Mouse (Mus musculus) intestine, embryonic 15.5 days (tissue): ENCODE measurements around the gene Cybc1. TPM values are rescaled to one million over a fixed set of nuclear protein-coding genes. Genes with fewer than 3 reads are reported as not detected.

Source experiments
- ATAC-seq: fragments of 200-750 bp; cut with Nextera tagmentation; 2 replicates; pipeline ENCODE4 v1.8.0; 2017; ENCODE audit warnings: moderate TSS enrichment, moderate library complexity
- H3K27ac ChIP-seq: fragments of 300-500 bp; sonication (generic); 2 replicates; pipeline ENCODE4 v1.5.1; 2015; ENCODE audit warnings: mild to moderate bottlenecking, inconsistent platforms
- H3K27me3 ChIP-seq: fragments of 300-500 bp; sonication (generic); replicated peaks from 2 replicates; pipeline ENCODE4 v1.6.1; 2015; ENCODE audit warnings: inconsistent platforms
- H3K36me3 ChIP-seq: fragments of 300-500 bp; sonication (generic); 2 replicates; pipeline ENCODE4 v1.6.1; 2015; ENCODE audit warnings: inconsistent platforms
- H3K4me1 ChIP-seq: fragments of 300-500 bp; sonication (generic); replicated peaks from 2 replicates; pipeline ENCODE4 v1.6.1; 2015; ENCODE audit warnings: inconsistent platforms
- H3K4me2 ChIP-seq: fragments of 300-500 bp; sonication (generic); replicated peaks from 2 replicates; pipeline ENCODE4 v1.6.1; 2015; ENCODE audit warnings: mild to moderate bottlenecking, inconsistent platforms
- H3K4me3 ChIP-seq: fragments of 300-500 bp; sonication (generic); replicated peaks from 2 replicates; pipeline ENCODE4 v1.5.1; 2015; ENCODE audit warnings: inconsistent platforms
- H3K9ac ChIP-seq: fragments of 300-500 bp; sonication (generic); 2 replicates; pipeline ENCODE4 v1.6.1; 2015; ENCODE audit warnings: inconsistent platforms
- H3K9me3 ChIP-seq: fragments of 300-500 bp; sonication (generic); 2 replicates; pipeline ENCODE4 v1.6.1; 2016; ENCODE audit warnings: inconsistent platforms
- WGBS: fragments of 180-500 bp; shearing (Covaris S2); methylation state at CpG from one replicate; pipeline ENCODE4 v1.1.7; 2015; 5-methylcytosine and 5-hydroxymethylcytosine counted together
- polyA plus RNA-seq: library from polyadenylated mRNA; unstranded; fragments of >200 nt; fragmentation: Nextera tagmentation; extraction: Ambion mirVana; gene quantifications from 2 replicates; pipeline ENCODE4 v1.2.1, GENCODE M21; 2015

Gene Cybc1
- polyA plus RNA-seq, 1 experiment from 2014 or later = 31.2 TPM

DNA sequence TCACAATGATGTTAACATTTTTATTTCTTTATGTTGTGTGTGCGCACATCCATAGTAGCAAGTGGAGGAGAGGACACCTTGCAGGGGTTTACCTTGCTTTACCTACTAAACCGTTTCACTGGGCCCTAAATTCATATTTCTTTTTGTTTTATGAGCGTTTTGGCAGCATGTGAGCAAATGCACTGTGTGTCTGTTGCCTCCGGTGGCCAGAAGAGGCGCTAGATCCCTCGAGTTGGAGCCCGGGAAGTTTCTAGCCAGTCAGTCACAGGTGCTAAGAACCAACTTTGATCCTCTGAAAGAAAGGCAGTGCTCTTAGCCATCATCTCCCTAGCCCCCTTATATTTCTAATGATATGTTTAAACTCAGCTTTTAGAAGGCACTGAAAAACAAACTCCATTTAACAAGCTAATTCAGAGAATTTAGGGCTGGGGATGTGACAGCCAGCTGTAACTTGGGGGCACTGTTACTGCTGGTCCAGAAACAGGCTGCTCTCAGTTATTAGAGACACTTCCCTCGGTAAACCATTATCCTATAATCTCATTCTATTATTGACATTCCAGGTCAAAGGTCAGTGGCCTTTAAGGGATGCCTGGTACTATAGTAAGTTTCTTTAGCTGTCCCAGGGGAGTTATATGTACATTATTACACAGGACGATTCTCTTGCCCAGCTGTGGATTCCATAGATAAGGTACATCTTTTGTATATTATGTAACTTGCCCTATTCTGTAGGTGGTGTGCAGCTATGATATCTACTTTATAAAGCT lies 6.5 kb upstream of the Cybc1 start:
- Histone ChIP-seq H3K4me3 (no peak overlapping the region), H3K27me3 (no peaks in the 10 kb centered on the region), H3K4me2 (peak overlapping the region; percentile 63), H3K9me3 (no peaks in the 10 kb centered on the region), H3K36me3 (no peaks in the 10 kb centered on the region), H3K9ac (0 out of 2 replicates have a peak overlapping the region, but pooled peaks have one; percentile 71), H3K4me1 (peaks cover 7% of the 10 kb centered on the region), H3K27ac (peak overlapping the region; percentile 100)
- WGBS = 25% methylated on average over 9 of the region's 9 CpGs
- no peak for ATAC-seq

DNA sequence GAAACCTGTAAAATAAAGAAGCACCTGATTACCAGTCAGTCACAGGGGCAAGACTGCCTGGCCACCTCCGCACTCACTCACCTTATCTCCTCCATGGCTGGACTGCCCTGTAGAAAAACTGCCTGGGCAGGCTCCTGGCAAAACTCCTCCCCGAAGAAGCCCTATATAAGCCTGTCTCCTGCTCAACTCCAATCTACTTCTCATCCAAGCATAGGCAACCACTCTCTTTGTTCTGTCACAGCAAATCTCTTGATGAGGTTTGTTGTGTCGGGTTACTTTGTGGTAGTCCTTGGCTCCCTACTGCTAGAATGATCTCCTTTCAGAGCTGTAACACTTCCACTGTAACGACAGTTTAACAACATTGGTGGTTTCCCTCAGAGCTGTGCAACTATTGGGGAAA lies 3.6 kb upstream of the Cybc1 start:
- H3K9me3 ChIP-seq = no peaks in the 10 kb centered on the region
- no peak overlapping the region for H3K4me2 ChIP-seq
- H3K27ac ChIP-seq = no peak overlapping the region
- 31% methylated on average over 4 of the region's 4 CpGs for WGBS
- peaks cover 13% of the 10 kb centered on the region for H3K4me1 ChIP-seq
- H3K9ac ChIP-seq = no peak overlapping the region
- no peaks in the 10 kb centered on the region for H3K36me3 ChIP-seq
- no peaks in the 10 kb centered on the region for H3K27me3 ChIP-seq
- no peak for ATAC-seq
- no peak overlapping the region for H3K4me3 ChIP-seq

DNA sequence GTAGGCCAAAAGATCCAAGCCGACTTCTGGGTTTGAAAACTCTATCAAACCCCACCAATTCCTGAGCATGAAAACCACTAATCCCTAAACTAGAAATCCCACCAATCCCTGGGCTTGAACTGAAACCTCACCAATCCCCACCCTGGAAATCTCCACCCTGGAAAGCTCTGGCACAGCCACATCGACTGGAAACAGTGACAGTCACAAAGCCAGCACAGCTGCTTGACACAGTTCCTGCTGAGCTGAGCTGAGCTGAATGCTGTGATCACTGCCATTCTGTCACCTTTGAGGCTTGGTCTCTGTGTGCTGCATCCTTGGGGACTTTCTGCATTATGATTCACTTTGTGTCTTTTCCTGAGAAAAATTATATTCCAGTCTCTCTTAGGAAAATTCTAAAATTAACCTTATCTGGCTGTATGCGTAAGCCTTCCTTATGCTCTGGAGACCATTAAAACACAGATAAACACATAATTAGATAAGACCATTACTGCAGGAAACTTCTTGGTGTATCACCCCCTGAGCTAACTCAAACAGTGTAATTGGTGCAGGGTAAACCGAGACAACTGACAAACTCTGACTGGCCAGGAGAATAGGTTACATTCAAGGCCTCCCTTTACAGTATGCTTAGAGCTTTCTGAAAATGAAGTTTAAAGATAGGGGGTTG lies 2.6 kb upstream of the Cybc1 start:
- Histone ChIP-seq H3K9me3 (no peaks in the 10 kb centered on the region), H3K9ac (no peak overlapping the region), H3K4me3 (no peak overlapping the region), H3K4me1 (peaks cover 14% of the 10 kb centered on the region), H3K27me3 (no peaks in the 10 kb centered on the region), H3K27ac (peak overlapping the region; percentile 58; the same call in 1 of the 2 replicates), H3K36me3 (no peaks in the 10 kb centered on the region), H3K4me2 (no peak overlapping the region)
- WGBS = 44% methylated on average over 4 of the region's 4 CpGs
- no peak for ATAC-seq

DNA sequence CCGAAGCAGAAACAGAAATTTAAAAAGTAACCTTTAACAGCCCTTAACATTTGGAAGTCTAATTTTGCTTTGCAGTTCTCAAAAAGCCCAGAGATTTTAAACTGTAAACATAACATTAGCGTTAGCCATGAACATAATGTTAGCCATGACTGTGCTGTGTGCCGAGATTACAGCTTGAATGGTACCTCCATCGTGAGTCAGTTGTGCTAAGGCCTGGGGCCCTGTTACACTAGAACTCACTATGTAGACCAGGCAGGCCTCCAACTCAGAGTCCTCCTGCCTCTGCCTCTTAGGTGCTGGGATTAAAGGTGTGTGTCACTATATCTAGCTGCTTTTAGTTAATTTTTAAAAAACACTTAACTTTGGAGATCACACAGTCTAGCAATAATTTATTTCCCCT lies 2.1 kb upstream of the Cybc1 start:
- H3K9me3 ChIP-seq = no peaks in the 10 kb centered on the region
- H3K4me2 ChIP-seq = no peak overlapping the region
- H3K36me3 ChIP-seq = 0 out of 2 replicates have a peak, but pooled peaks cover 2% of the 10 kb centered on the region
- peaks cover 14% of the 10 kb centered on the region for H3K4me1 ChIP-seq
- H3K27ac ChIP-seq = peak overlapping the region; percentile 58; the same call in 1 of the 2 replicates
- no peak overlapping the region for H3K4me3 ChIP-seq
- ATAC-seq = no peak
- WGBS = 82% methylated on average over 4 of the region's 4 CpGs
- H3K9ac ChIP-seq = no peak overlapping the region
- H3K27me3 ChIP-seq = no peaks in the 10 kb centered on the region

DNA sequence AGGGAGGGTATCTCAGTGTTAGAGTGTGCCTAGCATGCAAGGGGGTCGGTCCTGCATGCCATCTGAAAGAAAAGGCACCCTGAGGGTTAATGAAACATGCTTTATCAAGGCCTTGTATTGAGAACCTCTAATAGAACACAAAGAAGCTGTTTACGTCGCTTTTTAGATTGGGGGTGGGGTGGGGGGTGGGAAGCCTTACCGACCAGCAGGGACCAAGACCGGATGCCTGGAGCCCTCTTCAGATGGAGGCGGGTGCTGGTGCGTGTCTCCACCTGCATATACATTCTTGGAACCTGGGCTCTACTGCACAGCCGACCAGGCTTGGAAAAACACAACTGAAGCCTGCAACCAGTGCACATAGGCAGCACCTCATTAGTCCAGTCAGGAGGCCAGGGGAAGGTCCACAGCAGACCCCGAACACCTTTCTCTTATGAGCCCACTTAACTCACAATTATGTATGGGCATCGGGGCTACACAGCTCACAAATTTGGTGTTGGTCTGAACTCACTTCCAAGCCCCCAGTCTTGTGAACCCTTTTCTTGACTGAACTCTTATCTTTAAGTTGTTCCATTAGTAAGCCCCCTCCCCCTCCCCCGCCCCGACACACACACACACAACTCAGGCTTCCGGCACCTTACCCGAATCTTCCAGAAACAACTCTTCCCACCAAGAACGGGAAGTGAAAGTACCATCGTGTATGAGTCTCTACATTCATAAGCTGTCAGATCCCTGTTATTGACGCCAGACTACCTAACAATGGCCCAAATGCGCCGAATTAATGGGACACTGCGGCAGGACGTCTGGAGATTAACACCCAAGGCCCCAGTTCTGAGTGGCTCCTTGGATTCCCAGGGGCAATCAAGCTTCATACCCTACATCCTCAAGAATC lies 749 bp downstream of the Cybc1 start:
- 20% methylated on average over 21 of the region's 21 CpGs for WGBS
- no peak; the same call in 1 of the 2 replicates for ATAC-seq
- peak overlapping the region; percentile 85 for H3K27ac ChIP-seq

DNA sequence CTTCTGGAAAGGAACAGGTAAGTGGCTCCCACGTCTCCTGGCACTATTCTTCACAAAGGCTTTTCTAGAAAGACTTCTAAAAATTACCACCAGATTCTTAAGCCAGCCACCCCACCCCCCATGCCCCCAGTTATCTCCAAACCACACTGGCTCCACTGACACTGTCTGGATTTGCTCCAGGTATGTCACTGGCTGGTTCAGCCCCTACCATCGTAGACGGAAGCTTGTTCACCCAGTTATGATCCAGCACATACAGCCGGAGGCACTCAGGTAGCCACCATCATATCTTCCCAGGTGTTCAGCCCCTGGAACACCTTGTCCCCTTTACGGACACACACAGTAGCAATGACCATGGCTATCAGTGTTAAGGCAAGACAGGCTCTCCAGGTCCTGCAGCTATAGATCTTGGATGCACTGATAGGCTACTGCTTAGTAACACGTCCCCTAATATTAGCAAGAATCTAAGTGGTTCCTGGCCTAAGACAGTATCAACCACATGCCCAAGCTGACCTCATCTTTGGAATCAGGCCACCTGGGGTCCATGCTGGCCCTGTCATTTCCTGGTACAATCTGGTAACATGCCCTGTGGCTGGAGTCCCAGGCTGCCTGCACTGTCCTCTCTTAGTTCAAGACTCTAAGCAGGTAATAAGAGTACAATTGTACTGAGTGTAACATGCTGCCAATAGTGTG lies 7.7 kb downstream of the Cybc1 start:
- Histone ChIP-seq H3K36me3 (peaks cover 37% of the 10 kb centered on the region), H3K27me3 (no peaks in the 10 kb centered on the region), H3K4me1 (no peaks in the 10 kb centered on the region), H3K9me3 (no peaks in the 10 kb centered on the region), H3K9ac (no peak overlapping the region), H3K4me2 (no peak overlapping the region), H3K4me3 (no peak overlapping the region), H3K27ac (no peak overlapping the region)
- ATAC-seq = no peak
- 89% methylated on average over 6 of the region's 6 CpGs for WGBS

More for the DNA sequence above, 749 bp downstream of the Cybc1 start:
- H3K27me3 ChIP-seq = no peaks in the 10 kb centered on the region
- H3K4me2 ChIP-seq = peak overlapping the region; percentile 80
- H3K36me3 ChIP-seq = peaks cover 24% of the 10 kb centered on the region
- H3K4me1 ChIP-seq = peaks cover 14% of the 10 kb centered on the region
- peak overlapping the region; percentile 68 for H3K9ac ChIP-seq
- H3K9me3 ChIP-seq = no peaks in the 10 kb centered on the region
- H3K4me3 ChIP-seq = peak overlapping the region; percentile 81

DNA sequence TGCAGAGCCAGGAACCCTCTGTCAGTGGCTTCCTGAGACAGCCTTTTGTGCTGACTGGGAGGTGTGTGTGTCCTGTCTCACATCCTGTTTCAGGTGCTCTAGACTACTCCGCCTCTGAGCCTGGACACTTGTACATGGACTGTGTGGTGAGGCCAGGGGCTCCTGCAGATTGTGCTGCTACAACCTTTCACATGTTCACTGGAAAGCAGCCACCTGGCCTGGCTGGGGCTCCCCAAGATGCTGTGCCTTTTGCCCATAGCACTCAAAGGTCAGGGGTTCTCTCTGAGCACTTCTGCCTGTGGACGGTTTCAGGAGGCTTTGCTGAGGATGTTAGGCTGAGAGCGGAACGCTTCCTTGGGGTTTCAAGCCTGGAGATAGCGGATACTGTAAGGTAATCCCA lies 8.4 kb downstream of the Cybc1 start:
- no peak for ATAC-seq
- peaks cover 37% of the 10 kb centered on the region for H3K36me3 ChIP-seq
- H3K4me2 ChIP-seq = no peak overlapping the region
- H3K9ac ChIP-seq = no peak overlapping the region
- H3K4me3 ChIP-seq = no peak overlapping the region
- H3K4me1 ChIP-seq = no peaks in the 10 kb centered on the region
- H3K9me3 ChIP-seq = no peaks in the 10 kb centered on the region
- no peaks in the 10 kb centered on the region for H3K27me3 ChIP-seq
- 88% methylated on average over 5 of the region's 5 CpGs for WGBS
- H3K27ac ChIP-seq = no peak overlapping the region

DNA sequence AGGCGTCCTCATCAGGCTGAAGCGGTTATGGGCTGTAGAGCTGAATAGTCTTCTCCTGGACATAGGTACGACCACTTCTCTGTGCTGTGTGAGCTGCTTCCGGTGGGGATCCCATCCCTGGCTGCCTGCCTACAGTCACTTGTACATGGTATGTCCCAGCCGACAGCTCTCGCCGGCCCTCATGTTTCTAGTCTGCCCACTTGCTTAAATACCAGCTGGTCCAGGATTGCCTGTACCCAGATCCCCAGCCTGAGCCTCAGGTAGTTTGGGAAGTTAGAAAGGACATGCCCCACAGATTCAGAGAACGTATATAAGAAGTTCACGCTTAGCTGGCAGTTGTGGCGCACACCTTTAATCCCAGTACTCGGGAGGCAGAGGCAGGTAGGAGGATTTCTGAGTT lies 9.3 kb downstream of the Cybc1 start:
- Histone ChIP-seq H3K9ac (no peak overlapping the region), H3K27me3 (no peaks in the 10 kb centered on the region), H3K27ac (no peak overlapping the region), H3K9me3 (no peaks in the 10 kb centered on the region), H3K4me2 (no peak overlapping the region), H3K4me1 (no peaks in the 10 kb centered on the region), H3K4me3 (no peak overlapping the region), H3K36me3 (peaks cover 31% of the 10 kb centered on the region)
- no peak for ATAC-seq
- 90% methylated on average over 11 of the region's 11 CpGs for WGBS

DNA sequence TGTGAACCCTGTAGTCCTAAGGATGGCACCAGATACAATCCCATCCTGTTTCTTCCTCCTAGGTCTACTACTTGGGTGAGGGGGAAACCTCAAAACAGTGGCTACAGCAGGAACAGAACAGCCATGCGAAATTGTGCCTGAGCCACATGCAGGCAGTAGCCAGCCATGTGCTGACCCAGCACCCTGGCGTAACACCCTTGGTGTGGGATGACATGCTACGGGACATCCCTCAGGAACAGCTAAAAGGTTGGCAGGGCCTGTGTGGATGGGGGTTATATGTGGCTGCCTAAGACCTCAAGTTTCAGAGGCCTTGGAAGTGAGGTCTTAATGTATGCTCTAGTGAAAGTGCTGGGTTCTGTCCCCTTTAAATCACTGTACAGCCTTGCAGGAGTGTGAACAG lies 12.3 kb downstream of the Cybc1 start:
- no peak for ATAC-seq
- 94% methylated on average over 3 of the region's 3 CpGs for WGBS
- Histone ChIP-seq H3K36me3 (peaks cover 13% of the 10 kb centered on the region), H3K4me3 (no peak overlapping the region), H3K27me3 (no peaks in the 10 kb centered on the region), H3K27ac (no peak overlapping the region), H3K9ac (no peak overlapping the region), H3K9me3 (no peaks in the 10 kb centered on the region), H3K4me1 (no peaks in the 10 kb centered on the region), H3K4me2 (no peak overlapping the region)

DNA sequence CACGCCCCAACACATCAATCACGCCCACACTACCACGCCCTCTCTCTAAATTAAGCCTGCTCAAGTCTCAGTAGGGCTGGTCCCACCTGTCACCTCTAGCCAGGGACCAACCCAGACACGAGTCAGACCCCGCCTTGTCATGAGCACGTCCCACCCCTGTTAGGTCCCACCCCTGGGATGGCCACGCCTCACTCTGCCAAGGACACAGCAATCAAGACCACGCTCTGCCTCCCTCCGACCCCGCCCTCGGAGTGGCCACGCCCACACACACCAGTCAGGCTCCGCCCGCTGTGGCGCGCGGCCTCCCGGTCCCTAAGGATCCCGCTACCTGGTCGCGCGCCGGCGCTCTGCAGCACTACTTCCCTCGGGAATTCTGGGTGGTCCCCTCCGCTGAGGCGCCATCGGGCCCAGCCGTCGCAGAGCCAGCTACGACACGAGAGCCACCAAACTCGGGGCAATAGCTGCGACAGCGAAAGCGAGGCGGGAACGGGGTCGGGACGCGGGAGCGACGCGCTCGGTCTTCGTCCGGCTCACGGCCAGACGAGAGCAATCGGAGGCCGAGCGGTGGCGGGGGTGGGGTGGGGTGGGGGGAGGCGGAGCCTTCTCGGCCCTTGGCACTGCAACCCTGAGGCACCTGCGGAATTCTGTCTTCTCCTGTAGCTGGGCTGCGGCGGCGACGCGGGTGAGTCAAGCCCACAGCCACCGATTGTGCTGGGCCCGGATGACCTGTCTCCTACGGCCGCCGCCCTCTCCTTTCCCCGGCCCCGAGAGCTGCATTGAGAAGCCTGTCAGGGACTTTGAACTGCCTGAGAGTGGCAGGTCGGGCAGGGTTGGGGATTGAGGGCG lies 24.7 kb downstream of the Cybc1 start, which contains the start of the genes Hexdc and Ogfod3:
Gene Hexdc, plus strand, starts transcription at position 273 of the 846 bp plus-strand sequence.
Gene Ogfod3, minus strand, starts transcription at position 551 of the 846 bp plus-strand sequence.
- Histone ChIP-seq H3K4me3 (peak within 1 kb of the TSS; percentile 84), H3K27me3 (no peaks in the 10 kb centered on the region), H3K36me3 (0 out of 2 replicates have a peak, but pooled peaks cover 3% of the 10 kb centered on the region), H3K4me2 (peak within 1 kb of the TSS; percentile 82), H3K4me1 (peaks cover 10% of the 10 kb centered on the region), H3K27ac (peak within 1 kb of the TSS; percentile 88), H3K9me3 (no peaks in the 10 kb centered on the region), H3K9ac (peak within 1 kb of the TSS; percentile 79)
- under 1% methylated on average over 70 of the region's 70 CpGs for WGBS
- ATAC-seq = peak; percentile 99

DNA sequence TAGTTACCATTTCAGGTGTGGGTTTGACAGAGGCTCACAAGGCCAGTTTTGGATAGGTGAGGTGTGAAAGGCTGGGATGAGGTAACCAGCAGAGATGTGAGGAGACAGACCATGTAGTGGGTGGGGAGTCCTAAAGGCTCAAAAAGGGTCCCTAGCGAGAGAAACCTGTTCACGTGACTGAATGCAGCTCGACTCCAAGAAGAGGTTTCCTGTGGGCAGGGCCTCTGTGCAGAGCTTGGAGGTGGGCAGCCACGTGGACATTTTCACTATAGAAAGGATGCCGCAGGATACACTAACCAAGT lies 25.3 kb downstream of the Cybc1 start:
- Histone ChIP-seq H3K27me3 (no peaks in the 10 kb centered on the region), H3K4me3 (peak overlapping the region; percentile 84), H3K36me3 (0 out of 2 replicates have a peak, but pooled peaks cover 3% of the 10 kb centered on the region), H3K4me2 (peak overlapping the region; percentile 82), H3K9me3 (no peaks in the 10 kb centered on the region), H3K9ac (no peak overlapping the region), H3K27ac (0 out of 2 replicates have a peak overlapping the region, but pooled peaks have one; percentile 88), H3K4me1 (peaks cover 10% of the 10 kb centered on the region)
- WGBS = 0% methylated on average over 5 of the region's 5 CpGs
- ATAC-seq = no peak
